Mouse (Mus musculus) embryo, embryonic 11.5 days (tissue): ENCODE results near the gene Try5.
"Not testable (repeated sequence)": the region's sequence is repeated elsewhere in the genome, so short reads cannot be mapped to it uniquely, and the experiment has no call there.

Experiments used
- DNase-seq: peaks from one replicate; pipeline ENCODE4 v3.0.0-alpha.2; 2012; ENCODE audit warnings: low read depth, low spot score

Gene Try5

GRCm38 (mm10) chr6:41316741-41317140 is at the start of gene Try5:
Try5 (minus strand) TSS chr6:41316841.
- DNase-seq = not testable (repeated sequence)

- DNase-seq = no peak
These were observed 37.3 kb upstream of the Try5 start, which contains the start of gene Try10 for GRCm38 (mm10) chr6:41353932-41354331. Try10 (plus strand) TSS chr6:41354105.

DNA sequence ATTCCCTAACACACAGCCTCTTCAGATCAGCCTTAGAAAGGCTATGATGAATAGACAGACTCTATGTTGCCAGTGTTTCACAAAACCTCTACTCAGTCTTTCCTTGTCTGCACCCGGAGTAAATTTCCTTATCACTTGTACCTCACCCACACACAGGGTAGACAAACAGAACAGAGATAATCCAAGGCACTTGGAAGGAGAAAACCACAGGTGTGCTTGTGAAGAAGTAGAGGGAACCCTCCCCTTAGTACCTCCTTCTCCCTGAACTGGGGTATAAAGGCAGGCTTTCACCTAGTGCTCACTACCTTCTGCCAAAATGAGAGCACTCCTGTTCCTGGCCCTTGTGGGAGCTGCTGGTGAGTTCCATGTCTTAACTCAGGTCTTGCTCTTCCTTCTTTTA is 14.7 kb downstream of the Try5 start, which contains the start of gene Try4:
TSS of gene Try4 (plus strand) at position 301 of the 400 bp plus-strand sequence.
- no peak for DNase-seq

DNA sequence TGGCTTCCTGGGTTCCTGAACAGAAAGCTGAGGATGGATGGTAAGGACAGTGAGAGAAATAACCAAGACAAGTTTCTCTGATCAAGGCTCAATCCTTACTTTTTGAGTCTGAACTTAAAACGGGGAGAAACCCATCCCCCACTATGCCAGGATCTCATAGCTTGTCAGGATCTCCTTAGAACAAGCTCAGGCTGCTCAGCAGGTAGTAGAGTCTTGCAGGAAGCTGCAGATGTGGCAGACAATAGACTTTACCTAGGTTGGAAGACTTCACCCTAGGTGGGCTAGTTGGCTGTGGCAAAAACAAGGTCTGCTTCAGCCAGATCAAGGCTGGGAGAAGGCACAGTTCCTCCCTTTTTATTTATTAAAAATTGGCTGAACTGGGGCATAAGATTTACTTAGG is 18.4 kb downstream of the Try5 start:
- DNase-seq = no peak

DNA sequence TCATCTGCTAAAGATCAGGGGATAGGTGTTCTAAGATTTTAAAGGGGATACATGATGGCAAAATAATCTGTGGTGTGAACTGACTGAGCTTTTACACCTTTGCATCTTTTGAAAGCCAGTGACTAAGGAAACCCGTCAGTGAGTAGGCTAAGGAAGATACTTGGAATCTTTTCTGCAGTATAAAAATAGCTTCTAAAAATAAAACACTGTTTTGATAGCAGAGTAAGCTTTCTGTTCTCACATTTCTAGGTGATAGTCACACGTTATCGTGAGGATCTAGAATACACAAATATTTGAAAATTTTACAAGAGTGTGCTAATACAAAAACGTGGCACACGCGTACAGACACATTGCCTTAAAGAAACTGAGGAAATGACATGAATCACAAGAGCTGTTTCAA is 50.5 kb downstream of the Try5 start:
- DNase-seq = no peak

DNA sequence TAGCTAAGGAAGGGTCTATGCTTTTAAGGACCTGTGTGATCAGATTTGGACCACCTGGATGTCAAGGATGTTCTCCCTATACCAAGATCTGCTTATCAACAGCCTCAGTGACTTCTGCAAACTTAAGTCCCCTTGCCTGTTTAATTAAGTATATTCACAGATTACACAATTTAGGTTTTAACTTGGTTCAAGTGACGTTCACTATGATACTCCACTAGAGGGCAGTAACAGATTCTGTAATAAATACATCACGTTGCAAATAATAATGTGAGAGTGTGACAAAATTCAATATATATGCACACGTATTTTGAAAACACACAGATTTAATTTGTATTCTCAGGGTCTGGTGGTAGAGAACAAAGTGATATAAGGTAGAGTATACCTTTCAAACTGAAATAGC is 53.8 kb downstream of the Try5 start:
- no peak for DNase-seq
